ENCODE assay signal across 9 mouse cellular contexts in genomic region chr8:72220758-72221157, GRCm38 (mm10). TPM values are rescaled to one million over a fixed set of nuclear protein-coding genes. Genes with fewer than 3 reads are reported as not detected.
A peak's percentile ranks its signal among the peaks of the same experiment; 100 is the strongest.
DNase-seq lines count a peak whose midpoint lies in the region; ATAC-seq and TF ChIP-seq lines count a peak whose summit lies in the region.
"Had no signal": no experiment of that assay in that cellular context is flagged by ENCODE, and none has a peak within 500 bp of the region (broad histone marks: within the 10 kb centered on the region; RNA-seq: fewer than 3 reads in every experiment).

No protein-coding gene starts in this region.

- H3K36me3 ChIP-seq in lung, embryonic 15.5 days: peaks cover 29% of the 10 kb centered on the region
- peaks cover 31% of the 10 kb centered on the region for H3K36me3 ChIP-seq in embryonic facial prominence, embryonic 14.5 days (ENCODE audit: control insufficient read depth, insufficient read depth, low read length)
- H3K36me3 ChIP-seq in limb, embryonic 12.5 days: peaks cover 35% of the 10 kb centered on the region
- H3K36me3 ChIP-seq in small intestine, adult 2 months (ENCODE audit: control insufficient read depth, insufficient read depth, low read length): peaks cover 18% of the 10 kb centered on the region

- H3K27me3 ChIP-seq in lung, embryonic 15.5 days: peaks cover 4% of the 10 kb centered on the region; the same call in 1 of the 2 replicates
- no peaks in the 10 kb centered on the region for H3K27me3 ChIP-seq in embryonic facial prominence, embryonic 14.5 days (replicated peaks; ENCODE audit: control insufficient read depth, insufficient read depth, low read length)
- H3K27me3 ChIP-seq in limb, embryonic 12.5 days: peaks cover 7% of the 10 kb centered on the region
- no peaks in the 10 kb centered on the region for H3K27me3 ChIP-seq in small intestine, adult 2 months (ENCODE audit: control insufficient read depth, insufficient read depth, low read length)

- no peak for TF ChIP-seq POLR2A in small intestine, adult 2 months (IDR thresholded peaks at IDR 0.05; ENCODE audit: low read depth, low read length)

- no peaks in the 10 kb centered on the region for H3K9me3 ChIP-seq in lung, embryonic 15.5 days
- no peaks in the 10 kb centered on the region for H3K9me3 ChIP-seq in embryonic facial prominence, embryonic 14.5 days (ENCODE audit: control insufficient read depth, low read length)
- no peaks in the 10 kb centered on the region for H3K9me3 ChIP-seq in limb, embryonic 12.5 days

- 74% methylated on average over 4 of the region's 4 CpGs for WGBS in lung, embryonic 15.5 days
- WGBS in embryonic facial prominence, embryonic 14.5 days: 84% methylated on average over 4 of the region's 4 CpGs
- WGBS in limb, embryonic 12.5 days: 87% methylated on average over 4 of the region's 4 CpGs
- 77% methylated on average over 4 of the region's 4 CpGs for WGBS in small intestine, adult 2 months

- no peak for DNase-seq in lung, adult 18-20 months
- DNase-seq in embryonic facial prominence, embryonic 14.5 days (ENCODE audit: low spot score): no peak
- DNase-seq in ovary, adult 18-20 months (ENCODE audit: low spot score): no peak
- DNase-seq in left cerebral cortex, postnatal 36 days (ENCODE audit: low spot score in 2 of 2): no peak
- DNase-seq in gastrocnemius, postnatal 25 days: no peak
- DNase-seq: adrenal gland, postnatal 36 days had no signal

- peak overlapping the region; percentile 63 for H3K4me2 ChIP-seq in lung, embryonic 15.5 days
- peak overlapping the region; percentile 85 for H3K4me2 ChIP-seq in embryonic facial prominence, embryonic 14.5 days (ENCODE audit: low read depth, low read length)
- peak overlapping the region; percentile 86 for H3K4me2 ChIP-seq in limb, embryonic 12.5 days

- H3K4me3 ChIP-seq in lung, embryonic 15.5 days: peak overlapping the region; percentile 65
- peak overlapping the region; percentile 77 for H3K4me3 ChIP-seq in embryonic facial prominence, embryonic 14.5 days (ENCODE audit: low read depth, low read length)
- peak overlapping the region; percentile 77 for H3K4me3 ChIP-seq in limb, embryonic 12.5 days (replicated peaks)
- H3K4me3 ChIP-seq in small intestine, adult 2 months (ENCODE audit: low read depth, low read length): no peak overlapping the region

- H3K27ac ChIP-seq in lung, embryonic 15.5 days: no peak overlapping the region
- H3K27ac ChIP-seq in embryonic facial prominence, embryonic 14.5 days (replicated peaks; ENCODE audit: low read depth, low read length): no peak overlapping the region
- no peak overlapping the region for H3K27ac ChIP-seq in limb, embryonic 12.5 days
- no peak overlapping the region for H3K27ac ChIP-seq in small intestine, adult 2 months (ENCODE audit: insufficient read depth, low read depth, low read length)

- H3K9ac ChIP-seq in lung, embryonic 15.5 days: no peak overlapping the region
- no peak overlapping the region; the same call in 1 of the 2 replicates for H3K9ac ChIP-seq in embryonic facial prominence, embryonic 14.5 days (ENCODE audit: low read depth, low read length)
- no peak overlapping the region for H3K9ac ChIP-seq in limb, embryonic 12.5 days (replicated peaks)

- H3K4me1 ChIP-seq in lung, embryonic 15.5 days: peaks cover 10% of the 10 kb centered on the region
- peaks cover 8% of the 10 kb centered on the region for H3K4me1 ChIP-seq in embryonic facial prominence, embryonic 14.5 days (ENCODE audit: control insufficient read depth, insufficient read depth, low read length)
- H3K4me1 ChIP-seq in limb, embryonic 12.5 days (replicated peaks): peaks cover 13% of the 10 kb centered on the region
- H3K4me1 ChIP-seq in small intestine, adult 2 months (ENCODE audit: control insufficient read depth, insufficient read depth, insufficient read length, low read length): no peaks in the 10 kb centered on the region

- peak; percentile 33; the same call in 1 of the 2 replicates for TF ChIP-seq CTCF in small intestine, adult 2 months (IDR thresholded peaks at IDR 0.05; ENCODE audit: extremely low read depth, insufficient read length, insufficient replicate concordance, low read depth, low read length)

- intact Hi-C loops in left cerebral cortex, postnatal 36 days (cut with DNase I): no loop called here

- no peak for ATAC-seq in lung, embryonic 15.5 days (ENCODE audit: borderline replicate concordance, extremely low read depth, low FRiP score, low TSS enrichment)
- ATAC-seq in embryonic facial prominence, embryonic 14.5 days (ENCODE audit: low read depth): no peak
- no peak for ATAC-seq in limb, embryonic 12.5 days (ENCODE audit: insufficient number of reproducible peaks, insufficient read depth, low FRiP score, low TSS enrichment, low read depth)

RNA-seq across cellular contexts. Expression of gene Fam32a, which starts 1.2 kb away (rescaled TPM):
- polyA plus RNA-seq in lung, embryonic 15.5 days (2015; fragmentation: Nextera tagmentation; extraction: Ambion mirVana): 71.6 and 77.4 TPM in 2 replicates
- 57.6 and 59.0 TPM in 2 replicates for polyA plus RNA-seq in embryonic facial prominence, embryonic 14.5 days (2014; fragmentation: Nextera tagmentation; extraction: Ambion mirVana)
- 63.5 and 64.2 TPM in 2 replicates for polyA plus RNA-seq in limb, embryonic 12.5 days (2016; fragmentation: Nextera tagmentation; extraction: Ambion mirVana)
- polyA plus RNA-seq in small intestine, adult 2 months (2012; rRNA removed): 19.7 and 35.5 TPM in 2 replicates
- total RNA-seq in left cerebral cortex, postnatal 36 days (2021): 10 to 100 TPM; 57.2 to 59.3 TPM
- total RNA-seq in gastrocnemius, postnatal 25 days (2021): 10 to 100 TPM in 1 of 2 experiments, 1 to 10 TPM in 1; 8.8 to 11.9 TPM

RNA-seq across cellular contexts. Expression of gene Gm11034, which starts 7.3 kb away (rescaled TPM):
- not detected in 2 replicates for polyA plus RNA-seq in lung, embryonic 15.5 days (2015; fragmentation: Nextera tagmentation; extraction: Ambion mirVana)
- polyA plus RNA-seq in embryonic facial prominence, embryonic 14.5 days (2014; fragmentation: Nextera tagmentation; extraction: Ambion mirVana): not detected in 2 replicates
- not detected in 2 replicates for polyA plus RNA-seq in limb, embryonic 12.5 days (2016; fragmentation: Nextera tagmentation; extraction: Ambion mirVana)
- not detected in 2 replicates for polyA plus RNA-seq in small intestine, adult 2 months (2012; rRNA removed)
- not detected for total RNA-seq in left cerebral cortex, postnatal 36 days (2021)
- total RNA-seq in gastrocnemius, postnatal 25 days (2021): not detected
- total RNA-seq: adrenal gland, postnatal 36 days had no signal

RNA-seq across cellular contexts. Expression of gene Cib3, which starts 8.1 kb away (rescaled TPM):
- 0.20 TPM in 2 replicates for polyA plus RNA-seq in lung, embryonic 15.5 days (2015; fragmentation: Nextera tagmentation; extraction: Ambion mirVana)
- polyA plus RNA-seq in embryonic facial prominence, embryonic 14.5 days (2014; fragmentation: Nextera tagmentation; extraction: Ambion mirVana): 0.39 TPM in 1 of 2 replicates, not detected in the other
- not detected in 2 replicates for polyA plus RNA-seq in limb, embryonic 12.5 days (2016; fragmentation: Nextera tagmentation; extraction: Ambion mirVana)
- not detected in 2 replicates for polyA plus RNA-seq in small intestine, adult 2 months (2012; rRNA removed)
- total RNA-seq in left cerebral cortex, postnatal 36 days (2021): not detected
- not detected for total RNA-seq in gastrocnemius, postnatal 25 days (2021)

RNA-seq across cellular contexts. Expression of gene Ap1m1, which starts 19.1 kb away (rescaled TPM):
- 103 and 106 TPM in 2 replicates for polyA plus RNA-seq in lung, embryonic 15.5 days (2015; fragmentation: Nextera tagmentation; extraction: Ambion mirVana)
- 85.2 and 107 TPM in 2 replicates for polyA plus RNA-seq in embryonic facial prominence, embryonic 14.5 days (2014; fragmentation: Nextera tagmentation; extraction: Ambion mirVana)
- 122 and 123 TPM in 2 replicates for polyA plus RNA-seq in limb, embryonic 12.5 days (2016; fragmentation: Nextera tagmentation; extraction: Ambion mirVana)
- polyA plus RNA-seq in small intestine, adult 2 months (2012; rRNA removed): 33.6 and 47.4 TPM in 2 replicates
- 10 to 100 TPM; 75.3 to 84.9 TPM for total RNA-seq in left cerebral cortex, postnatal 36 days (2021)
- total RNA-seq in gastrocnemius, postnatal 25 days (2021): 10 to 100 TPM; 21.0 to 22.2 TPM

RNA-seq across cellular contexts. Expression of gene Hsh2d, which starts 31.3 kb away (rescaled TPM):
- 0.34 and 0.57 TPM in 2 replicates for polyA plus RNA-seq in lung, embryonic 15.5 days (2015; fragmentation: Nextera tagmentation; extraction: Ambion mirVana)
- polyA plus RNA-seq in embryonic facial prominence, embryonic 14.5 days (2014; fragmentation: Nextera tagmentation; extraction: Ambion mirVana): 0.08 TPM in 1 of 2 replicates, not detected in the other
- not detected in 2 replicates for polyA plus RNA-seq in limb, embryonic 12.5 days (2016; fragmentation: Nextera tagmentation; extraction: Ambion mirVana)
- 1.4 and 3.3 TPM in 2 replicates for polyA plus RNA-seq in small intestine, adult 2 months (2012; rRNA removed)
- total RNA-seq in left cerebral cortex, postnatal 36 days (2021): not detected
- not detected for total RNA-seq in gastrocnemius, postnatal 25 days (2021)
- total RNA-seq: adrenal gland, postnatal 36 days had no signal
